Mouse (Mus musculus): Measurements from ENCODE around the gene Kctd19.

DNA sequence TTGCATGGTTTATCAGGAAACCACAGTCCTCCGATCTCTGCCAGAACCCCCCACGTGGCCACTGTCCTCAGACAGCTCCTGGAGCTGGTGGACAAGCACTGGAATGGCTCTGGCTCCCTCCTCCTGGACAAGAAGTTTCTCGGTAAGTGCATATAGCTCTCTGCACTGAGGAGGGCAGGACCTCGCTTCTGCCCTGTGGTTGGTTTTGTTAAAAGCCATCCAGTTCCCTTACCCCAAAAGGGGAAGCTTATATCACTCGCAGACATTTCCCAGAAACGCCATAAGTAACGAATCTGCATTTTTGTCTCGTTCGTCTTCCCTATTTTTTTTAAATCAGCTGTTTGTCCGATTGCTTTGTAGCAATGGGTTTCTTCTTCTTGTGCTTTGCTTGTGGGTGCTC lies 41.9 kb upstream of the Kctd19 start:
- TF ChIP-seq CTCF (IDR thresholded peaks at IDR 0.05; ENCODE audit: control insufficient read depth, insufficient read depth, insufficient read length), result no peak
- TF ChIP-seq USF1 (IDR thresholded peaks at IDR 0.05; ENCODE audit: low read depth), result peak; percentile 14
- no peak for TF ChIP-seq MYOG (IDR thresholded peaks at IDR 0.05; ENCODE audit: control insufficient read depth, extremely low read depth, insufficient read length)

All from C2C12 (cell line).